Mouse (Mus musculus) urinary bladder, postnatal 36 days (tissue): ENCODE results near the gene Ccr4.
A peak's percentile ranks its signal among the peaks of the same experiment; 100 is the strongest.

ENCODE experiments used
- DNase-seq, 2 experiments: peaks; one replicate each; pipeline ENCODE4 v3.0.0; 2022; ENCODE audit warnings: low spot score in 2 of 2, mixed read lengths in 1 of 2

Ccr4 gene

GRCm38 (mm10) chr9:114471892-114472291 is 32.8 kb downstream of the Ccr4 start:
- no peak for DNase-seq

- no peak for DNase-seq
These were observed 36.0 kb downstream of the Ccr4 start for GRCm38 (mm10) chr9:114468701-114469100.

GRCm38 (mm10) chr9:114468217-114468616 is 36.5 kb downstream of the Ccr4 start:
- DNase-seq = no peak

- no peak for DNase-seq
These were observed 37.8 kb downstream of the Ccr4 start for GRCm38 (mm10) chr9:114466871-114467270.

GRCm38 (mm10) chr9:114465442-114465841 is 39.3 kb downstream of the Ccr4 start:
- no peak for DNase-seq

GRCm38 (mm10) chr9:114462569-114462968 is 42.1 kb downstream of the Ccr4 start:
- no peak for DNase-seq

- DNase-seq = no peak
These were observed 46.3 kb downstream of the Ccr4 start for GRCm38 (mm10) chr9:114458436-114458835.

- no peak for DNase-seq
These were observed 49.3 kb downstream of the Ccr4 start for GRCm38 (mm10) chr9:114455420-114455819.

- no peak for DNase-seq
These were observed 52.3 kb downstream of the Ccr4 start for GRCm38 (mm10) chr9:114452418-114452817.

GRCm38 (mm10) chr9:114451615-114452014 is 53.1 kb downstream of the Ccr4 start:
- DNase-seq = no peak

GRCm38 (mm10) chr9:114449120-114449754 is 55.5 kb downstream of the Ccr4 start:
- DNase-seq = no peak

- no peak for DNase-seq
These were observed 56.0 kb downstream of the Ccr4 start for GRCm38 (mm10) chr9:114448700-114449099.

- DNase-seq = no peak
These were observed 57.8 kb downstream of the Ccr4 start for GRCm38 (mm10) chr9:114446887-114447286.

- no peak for DNase-seq
These were observed 61.4 kb downstream of the Ccr4 start for GRCm38 (mm10) chr9:114443351-114443750.

- DNase-seq = no peak
These were observed 61.8 kb downstream of the Ccr4 start for GRCm38 (mm10) chr9:114442893-114443292.

GRCm38 (mm10) chr9:114442225-114442624 is 62.5 kb downstream of the Ccr4 start:
- DNase-seq = no peak

GRCm38 (mm10) chr9:114440548-114440947 is 64.2 kb downstream of the Ccr4 start:
- DNase-seq = peak; percentile 16 to 23
